Comparison of ENCODE assay signal across 24 mouse cellular contexts in genomic region chr14:54173316-54173715, GRCm38 (mm10).
A peak's percentile ranks its signal among the peaks of the same experiment; 100 is the strongest.
DNase-seq lines count a peak whose midpoint lies in the region; ATAC-seq and TF ChIP-seq lines count a peak whose summit lies in the region.
"Had no signal": no experiment of that assay in that cellular context is flagged by ENCODE, and none has a peak within 500 bp of the region (broad histone marks: within the 10 kb centered on the region; RNA-seq: fewer than 3 reads in every experiment).

No protein-coding gene starts in this region.

- 78% methylated on average over 5 of the region's 5 CpGs for WGBS in intestine, postnatal 0 days
- 86% methylated on average over 5 of the region's 5 CpGs for WGBS in intestine, embryonic 16.5 days
- WGBS in spleen, adult 2 months: 84% methylated on average over 5 of the region's 5 CpGs

- no peak for DNase-seq in spleen, adult 2 months (ENCODE audit: low read depth in 1 of 2, low spot score in 2 of 2)
- DNase-seq in spleen, adult 12 weeks (ENCODE audit: low spot score): no peak
- peak; percentile 67 for DNase-seq in kidney, postnatal 10 days
- DNase-seq in kidney, postnatal 4 days: peak; percentile 28 to 58
- no peak for DNase-seq in urinary bladder, postnatal 4 days (ENCODE audit: low spot score in 2 of 2)
- DNase-seq in right cerebral cortex, postnatal 4 days: no peak
- DNase-seq: adrenal gland, adult 8-10 months; B cell, adult 2 months; cerebellum, adult 11 months; cerebellum, adult 8-10 months; cerebellum, postnatal 14 days; embryo, embryonic 11 days; gastrocnemius, postnatal 36 days; heart, adult 11 months; heart, postnatal 14 days had no signal

- H3K36me3 ChIP-seq in intestine, postnatal 0 days (ENCODE audit: control insufficient read depth, insufficient read depth): no peaks in the 10 kb centered on the region
- H3K36me3 ChIP-seq in intestine, embryonic 16.5 days (ENCODE audit: control insufficient read depth, insufficient read depth, low read length): no peaks in the 10 kb centered on the region
- H3K36me3 ChIP-seq in spleen, adult 2 months (ENCODE audit: control insufficient read depth, insufficient read depth, low read length): no peaks in the 10 kb centered on the region
- H3K36me3 ChIP-seq: embryonic facial prominence, embryonic 15.5 days; forebrain, embryonic 10.5 days; forebrain, embryonic 15.5 days; G1E; heart, embryonic 15.5 days had no signal

- no peak for TF ChIP-seq CTCF in intestine, postnatal 0 days (IDR thresholded peaks at IDR 0.05; ENCODE audit: low read depth)
- no peak for TF ChIP-seq CTCF in spleen, adult 2 months (IDR thresholded peaks at IDR 0.05; ENCODE audit: extremely low read depth, insufficient read depth, insufficient read length, insufficient replicate concordance)

- no peak overlapping the region for H3K9ac ChIP-seq in intestine, postnatal 0 days (ENCODE audit: low read depth, low read length)
- H3K9ac ChIP-seq in intestine, embryonic 16.5 days (ENCODE audit: low read depth, low read length): no peak overlapping the region
- H3K9ac ChIP-seq: embryonic facial prominence, embryonic 15.5 days; forebrain, embryonic 15.5 days; heart, embryonic 15.5 days had no signal

- H3K4me3 ChIP-seq in intestine, postnatal 0 days (ENCODE audit: low read depth, low read length): no peak overlapping the region
- no peak overlapping the region for H3K4me3 ChIP-seq in intestine, embryonic 16.5 days (ENCODE audit: low read length)
- no peak overlapping the region for H3K4me3 ChIP-seq in spleen, adult 2 months (ENCODE audit: extremely low read depth, insufficient read depth, insufficient read length)
- H3K4me3 ChIP-seq: embryonic facial prominence, embryonic 15.5 days; erythroblast, embryonic 14.5 days; forebrain, embryonic 10.5 days; forebrain, embryonic 15.5 days; heart, embryonic 15.5 days had no signal

- H3K4me2 ChIP-seq in intestine, postnatal 0 days (replicated peaks; ENCODE audit: low read depth): no peak overlapping the region
- no peak overlapping the region for H3K4me2 ChIP-seq in intestine, embryonic 16.5 days (ENCODE audit: low read depth, low read length)
- H3K4me2 ChIP-seq: embryonic facial prominence, embryonic 15.5 days; forebrain, embryonic 15.5 days; heart, embryonic 11.5 days; heart, embryonic 15.5 days had no signal

- no peak for TF ChIP-seq POLR2A in spleen, adult 2 months (IDR thresholded peaks at IDR 0.05; ENCODE audit: low read depth, low read length)

- H3K27me3 ChIP-seq in intestine, postnatal 0 days (replicated peaks; ENCODE audit: control insufficient read depth, insufficient read depth, low read length): no peaks in the 10 kb centered on the region
- no peaks in the 10 kb centered on the region for H3K27me3 ChIP-seq in intestine, embryonic 16.5 days (replicated peaks; ENCODE audit: control insufficient read depth, insufficient read depth, low read length)
- H3K27me3 ChIP-seq in spleen, adult 2 months (ENCODE audit: control insufficient read depth, insufficient read depth, low read length): no peaks in the 10 kb centered on the region
- H3K27me3 ChIP-seq: embryonic facial prominence, embryonic 15.5 days; forebrain, embryonic 15.5 days; heart, embryonic 15.5 days had no signal

- ATAC-seq in intestine, postnatal 0 days: peak; percentile 76
- no peak for ATAC-seq in intestine, embryonic 16.5 days
- ATAC-seq: forebrain, embryonic 15.5 days had no signal

- peak overlapping the region; percentile 35; the same call in 1 of the 2 replicates for H3K27ac ChIP-seq in intestine, postnatal 0 days (ENCODE audit: low read depth, low read length)
- H3K27ac ChIP-seq in intestine, embryonic 16.5 days (ENCODE audit: low read length): no peak overlapping the region
- H3K27ac ChIP-seq in spleen, adult 2 months (ENCODE audit: insufficient read depth, low read length): 0 out of 2 replicates have a peak overlapping the region, but pooled peaks have one; percentile 22
- H3K27ac ChIP-seq: embryonic facial prominence, embryonic 15.5 days; forebrain, embryonic 10.5 days; forebrain, embryonic 15.5 days; heart, embryonic 15.5 days had no signal

- H3K9me3 ChIP-seq in intestine, postnatal 0 days (ENCODE audit: control insufficient read depth): no peaks in the 10 kb centered on the region
- H3K9me3 ChIP-seq in intestine, embryonic 16.5 days (ENCODE audit: control insufficient read depth, low read length): no peaks in the 10 kb centered on the region
- H3K9me3 ChIP-seq: embryonic facial prominence, embryonic 15.5 days; forebrain, embryonic 10.5 days; forebrain, embryonic 15.5 days; G1E; heart, embryonic 15.5 days had no signal

- H3K4me1 ChIP-seq in intestine, postnatal 0 days (replicated peaks; ENCODE audit: control insufficient read depth, insufficient read depth, low read length): 0 out of 2 replicates have a peak, but pooled peaks cover 3% of the 10 kb centered on the region
- no peaks in the 10 kb centered on the region for H3K4me1 ChIP-seq in intestine, embryonic 16.5 days (ENCODE audit: control insufficient read depth, insufficient read depth, low read length)
- no peaks in the 10 kb centered on the region; the same call in 1 of the 2 replicates for H3K4me1 ChIP-seq in spleen, adult 2 months (ENCODE audit: control insufficient read depth, insufficient read depth, insufficient read length)
- H3K4me1 ChIP-seq: embryonic facial prominence, embryonic 15.5 days; forebrain, embryonic 15.5 days had no signal

Comparison
In these comparisons a context has a peak if more than half of its experiments do, and no peak if none do; other contexts are left out.
1. DNase-seq: peak in kidney, postnatal 10 days (single experiment) and kidney, postnatal 4 days (2 of 2); none in spleen, adult 2 months (0 of 2), spleen, adult 12 weeks (single experiment), urinary bladder, postnatal 4 days (0 of 2) and right cerebral cortex, postnatal 4 days (single experiment).